Comparison of ENCODE assay signal across 1 mouse cellular context in genomic region chr19:10576690-10577561, GRCm38 (mm10).
TF ChIP-seq lines count a peak whose summit lies in the region.

Gene Cyb561a3, plus strand, starts transcription at chr19:10577172.
Gene Tmem138, minus strand, starts transcription at chr19:10577362.

TF ChIP-seq in MEL, 35 proteins besides CTCF, POLR2A, EP300 and RAD21 (continued from another document):
- TF ChIP-seq TBP (IDR thresholded peaks at IDR 0.05; ENCODE audit: low read depth, low read length) (peak; percentile 96), USF2 (IDR thresholded peaks at IDR 0.05; ENCODE audit: borderline replicate concordance in 1 of 2, insufficient read depth in 1 of 2, low read depth in 1 of 2, low read length in 2 of 2) (no peak), MXI1 (IDR thresholded peaks at IDR 0.05; ENCODE audit: low read depth, low read length) (peak; percentile 96), ZNF384 (IDR thresholded peaks at IDR 0.05; ENCODE audit: low read depth, low read length) (no peak), POLR2AphosphoS5 (IDR thresholded peaks at IDR 0.05; ENCODE audit: borderline replicate concordance, low read depth, low read length) (no peak), KAT2A (conservative IDR thresholded peaks at IDR 0.05; ENCODE audit: low read depth, low read length) (no peak; the same call in 1 of the 2 replicates), RCOR1 (IDR thresholded peaks at IDR 0.05; ENCODE audit: low read depth, low read length) (no peak), MAX (IDR thresholded peaks at IDR 0.05; ENCODE audit: low read length) (0 out of 2 replicates have a peak, but pooled peaks have one; percentile 9), SIN3A (IDR thresholded peaks at IDR 0.05; ENCODE audit: low read length) (peak; percentile 98), NELFE (IDR thresholded peaks at IDR 0.05; ENCODE audit: low read depth, low read length) (peak; percentile 57; the same call in 1 of the 2 replicates)
